Mouse (Mus musculus): ENCODE measurements around the gene Erbb2. TPM values are rescaled to one million over a fixed set of nuclear protein-coding genes. Genes with fewer than 3 reads are reported as not detected.

Gene Erbb2
- polyA plus RNA-seq (2012; ENCODE audit: insufficient read depth, low replicate concordance) = 0.04 TPM in 1 of 2 replicates, not detected in the other

DNA sequence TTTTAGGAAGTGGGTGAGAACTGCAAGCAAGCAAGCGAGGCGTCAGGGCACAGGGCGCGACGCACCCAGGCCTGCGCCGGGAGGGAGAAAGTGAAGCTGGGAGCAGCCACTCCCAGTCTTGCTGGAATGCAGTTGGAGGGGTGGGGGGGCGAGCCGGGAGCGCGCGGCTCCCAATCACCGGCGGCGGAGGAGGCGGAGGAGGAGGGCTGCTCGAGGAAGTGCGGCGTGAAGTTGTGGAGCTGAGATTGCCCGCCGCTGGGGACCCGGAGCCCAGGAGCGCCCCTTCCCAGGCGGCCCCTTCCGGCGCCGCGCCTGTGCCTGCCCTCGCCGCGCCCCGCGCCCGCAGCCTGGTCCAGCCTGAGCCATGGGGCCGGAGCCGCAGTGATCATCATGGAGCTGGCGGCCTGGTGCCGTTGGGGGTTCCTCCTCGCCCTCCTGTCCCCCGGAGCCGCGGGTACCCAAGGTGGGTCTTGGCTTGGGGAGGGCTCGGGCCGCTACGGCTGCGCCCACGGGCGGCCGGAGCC lies at the start of gene Erbb2:
Gene Erbb2, plus strand, starts transcription at position 198 of the 524 bp plus-strand sequence.
- no peaks in the 10 kb centered on the region for H3K36me3 ChIP-seq (replicated peaks; ENCODE audit: low read length)
- H3K4me3 ChIP-seq (replicated peaks) = peak within 1 kb of the TSS; percentile 70
- peaks cover 23% of the 10 kb centered on the region for H3K4me1 ChIP-seq
- no peak for TF ChIP-seq FLI1 (IDR thresholded peaks at IDR 0.05; ENCODE audit: low read length)
- H3K27me3 ChIP-seq (replicated peaks) = peaks cover 91% of the 10 kb centered on the region
- no peaks in the 10 kb centered on the region for H3K9me3 ChIP-seq

DNA sequence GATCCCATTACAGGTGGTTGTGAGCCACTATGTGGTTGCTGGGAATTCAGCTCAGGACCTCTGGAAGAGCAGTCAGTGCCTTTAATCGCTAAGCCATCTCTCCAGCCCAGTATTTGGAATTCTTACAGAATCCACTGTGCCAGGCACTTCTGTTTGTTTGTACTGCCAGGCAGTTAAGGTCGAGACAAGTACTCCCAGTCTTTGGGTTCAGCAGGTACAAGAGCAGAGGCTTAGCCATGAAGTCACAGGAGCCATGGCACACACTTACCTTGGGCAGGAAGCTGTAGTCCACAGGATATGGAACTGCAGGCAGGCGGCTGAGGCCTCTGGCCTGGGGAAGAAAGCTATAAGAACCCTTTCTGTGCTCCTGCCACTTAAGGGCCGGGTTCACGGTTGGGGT lies 48.5 kb upstream of the Erbb2 start:
- H3K9me3 ChIP-seq = no peaks in the 10 kb centered on the region
- no peaks in the 10 kb centered on the region for H3K27me3 ChIP-seq (replicated peaks)
- peaks cover 71% of the 10 kb centered on the region for H3K4me1 ChIP-seq
- peaks cover 50% of the 10 kb centered on the region for H3K36me3 ChIP-seq (replicated peaks; ENCODE audit: low read length)
- H3K4me3 ChIP-seq (replicated peaks) = no peak overlapping the region
- TF ChIP-seq FLI1 (IDR thresholded peaks at IDR 0.05; ENCODE audit: low read length) (no peak), GATA1 (IDR thresholded peaks at IDR 0.05; ENCODE audit: borderline replicate concordance, low read length) (no peak)

DNA sequence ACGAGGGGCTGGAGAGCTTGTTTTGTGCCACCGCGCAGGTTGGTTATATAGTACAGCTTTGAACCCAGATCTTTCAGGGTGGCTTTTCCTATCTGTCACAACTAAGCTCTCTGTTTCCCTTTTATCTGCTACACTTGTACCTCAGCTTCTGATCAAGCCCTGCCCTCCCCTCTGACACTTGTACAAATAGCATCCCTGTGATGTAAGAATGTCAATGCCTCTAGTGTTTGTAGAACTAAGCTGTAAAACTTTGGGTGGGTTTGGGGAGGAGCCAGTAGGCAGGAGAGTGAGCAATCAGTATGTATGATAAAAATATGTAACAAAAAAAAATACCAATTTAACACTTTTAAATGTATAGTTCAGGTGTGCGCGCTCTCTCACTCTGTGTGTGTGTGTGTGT lies 47.9 kb upstream of the Erbb2 start:
- H3K27me3 ChIP-seq (replicated peaks) = no peaks in the 10 kb centered on the region
- no peak overlapping the region for H3K4me3 ChIP-seq (replicated peaks)
- H3K36me3 ChIP-seq (replicated peaks; ENCODE audit: low read length) = peaks cover 48% of the 10 kb centered on the region
- no peaks in the 10 kb centered on the region for H3K9me3 ChIP-seq
- H3K4me1 ChIP-seq = peaks cover 65% of the 10 kb centered on the region
- TF ChIP-seq GATA1 (IDR thresholded peaks at IDR 0.05; ENCODE audit: borderline replicate concordance, low read length) (no peak), FLI1 (IDR thresholded peaks at IDR 0.05; ENCODE audit: low read length) (no peak)

DNA sequence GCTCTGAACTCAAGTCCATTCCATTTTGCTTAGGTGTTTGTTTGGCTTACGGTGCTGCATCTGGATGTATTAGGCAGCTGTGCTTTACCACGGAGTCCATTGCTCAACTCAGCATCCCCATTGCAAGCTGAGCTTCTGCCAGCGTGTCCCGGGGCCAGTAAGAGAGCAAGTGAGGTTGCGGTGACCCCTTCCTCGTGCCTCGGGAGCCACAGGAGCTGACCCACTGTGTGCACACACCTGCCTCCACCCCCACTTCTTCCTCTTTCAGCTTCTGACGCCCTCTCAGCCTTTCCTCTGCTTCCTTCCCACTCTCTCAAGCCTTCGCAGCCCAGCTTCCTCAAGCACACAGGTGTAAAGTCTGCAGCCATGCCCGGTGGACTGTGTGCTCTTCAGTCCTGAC lies 46.0 kb upstream of the Erbb2 start:
- TF ChIP-seq FLI1 (IDR thresholded peaks at IDR 0.05; ENCODE audit: low read length) (no peak), GATA1 (IDR thresholded peaks at IDR 0.05; ENCODE audit: borderline replicate concordance, low read length) (no peak)
- Histone ChIP-seq H3K27me3 (replicated peaks) (no peaks in the 10 kb centered on the region), H3K9me3 (no peaks in the 10 kb centered on the region), H3K4me1 (peaks cover 53% of the 10 kb centered on the region), H3K36me3 (replicated peaks; ENCODE audit: low read length) (peaks cover 48% of the 10 kb centered on the region), H3K4me3 (replicated peaks) (peak overlapping the region; percentile 5)

- TF ChIP-seq GATA1 (IDR thresholded peaks at IDR 0.05; ENCODE audit: borderline replicate concordance, low read length) (no peak), FLI1 (IDR thresholded peaks at IDR 0.05; ENCODE audit: low read length) (no peak)
- Histone ChIP-seq H3K36me3 (replicated peaks; ENCODE audit: low read length) (peaks cover 47% of the 10 kb centered on the region), H3K4me3 (replicated peaks) (no peak overlapping the region), H3K9me3 (no peaks in the 10 kb centered on the region), H3K27me3 (replicated peaks) (no peaks in the 10 kb centered on the region), H3K4me1 (peaks cover 47% of the 10 kb centered on the region)
Measured at GRCm38 (mm10) chr11:98367171-98367862, 45.0 kb upstream of the Erbb2 start.

- Histone ChIP-seq H3K4me1 (peaks cover 42% of the 10 kb centered on the region), H3K36me3 (replicated peaks; ENCODE audit: low read length) (peaks cover 49% of the 10 kb centered on the region), H3K4me3 (replicated peaks) (no peak overlapping the region), H3K27me3 (replicated peaks) (no peaks in the 10 kb centered on the region), H3K9me3 (no peaks in the 10 kb centered on the region)
- TF ChIP-seq FLI1 (IDR thresholded peaks at IDR 0.05; ENCODE audit: low read length) (no peak), GATA1 (IDR thresholded peaks at IDR 0.05; ENCODE audit: borderline replicate concordance, low read length) (no peak)
Measured at GRCm38 (mm10) chr11:98367863-98368186, 44.4 kb upstream of the Erbb2 start.

DNA sequence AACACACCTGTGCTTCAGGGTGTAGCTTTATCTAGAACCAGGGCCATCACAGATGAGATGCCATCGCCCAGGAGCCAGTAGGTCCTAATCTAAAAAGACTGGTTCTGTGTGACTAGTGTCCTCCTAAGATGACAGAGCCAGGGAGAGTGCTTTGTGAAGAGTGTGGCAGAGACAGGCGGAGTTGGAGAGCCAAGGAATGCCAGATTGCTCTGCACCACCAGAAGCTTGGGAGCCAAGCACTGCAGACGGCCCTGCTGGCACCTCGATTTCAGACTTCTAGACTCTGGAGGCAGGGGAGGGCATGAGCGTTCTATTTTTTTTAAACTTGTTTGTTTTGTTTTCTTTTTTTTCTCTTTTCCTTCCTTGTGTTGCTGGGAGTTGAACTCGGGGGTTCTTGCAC lies 42.9 kb upstream of the Erbb2 start:
- Histone ChIP-seq H3K4me1 (peaks cover 31% of the 10 kb centered on the region), H3K4me3 (replicated peaks) (no peak overlapping the region), H3K9me3 (no peaks in the 10 kb centered on the region), H3K27me3 (replicated peaks) (no peaks in the 10 kb centered on the region), H3K36me3 (replicated peaks; ENCODE audit: low read length) (peaks cover 51% of the 10 kb centered on the region)
- TF ChIP-seq GATA1 (IDR thresholded peaks at IDR 0.05; ENCODE audit: borderline replicate concordance, low read length) (no peak), FLI1 (IDR thresholded peaks at IDR 0.05; ENCODE audit: low read length) (no peak)

- TF ChIP-seq GATA1 (IDR thresholded peaks at IDR 0.05; ENCODE audit: borderline replicate concordance, low read length) = no peak
- no peak for TF ChIP-seq FLI1 (IDR thresholded peaks at IDR 0.05; ENCODE audit: low read length)
- Histone ChIP-seq H3K27me3 (replicated peaks) (no peaks in the 10 kb centered on the region), H3K4me1 (peaks cover 30% of the 10 kb centered on the region), H3K9me3 (no peaks in the 10 kb centered on the region), H3K4me3 (replicated peaks) (no peak overlapping the region), H3K36me3 (replicated peaks; ENCODE audit: low read length) (peaks cover 63% of the 10 kb centered on the region)
Measured at GRCm38 (mm10) chr11:98370588-98370987, 41.7 kb upstream of the Erbb2 start.

GRCm38 (mm10) chr11:98371556-98372240 lies 40.6 kb upstream of the Erbb2 start:
- no peak for TF ChIP-seq FLI1 (IDR thresholded peaks at IDR 0.05; ENCODE audit: low read length)
- no peak for TF ChIP-seq GATA1 (IDR thresholded peaks at IDR 0.05; ENCODE audit: borderline replicate concordance, low read length)
- H3K4me3 ChIP-seq (replicated peaks) = no peak overlapping the region
- no peaks in the 10 kb centered on the region for H3K27me3 ChIP-seq (replicated peaks)
- peaks cover 65% of the 10 kb centered on the region for H3K36me3 ChIP-seq (replicated peaks; ENCODE audit: low read length)
- no peaks in the 10 kb centered on the region for H3K9me3 ChIP-seq
- H3K4me1 ChIP-seq = peaks cover 21% of the 10 kb centered on the region

GRCm38 (mm10) chr11:98372406-98372805 lies 39.9 kb upstream of the Erbb2 start:
- no peaks in the 10 kb centered on the region for H3K9me3 ChIP-seq
- peaks cover 16% of the 10 kb centered on the region for H3K4me1 ChIP-seq
- no peak for TF ChIP-seq FLI1 (IDR thresholded peaks at IDR 0.05; ENCODE audit: low read length)
- TF ChIP-seq GATA1 (IDR thresholded peaks at IDR 0.05; ENCODE audit: borderline replicate concordance, low read length) = no peak
- no peak overlapping the region for H3K4me3 ChIP-seq (replicated peaks)
- peaks cover 68% of the 10 kb centered on the region for H3K36me3 ChIP-seq (replicated peaks; ENCODE audit: low read length)
- H3K27me3 ChIP-seq (replicated peaks) = no peaks in the 10 kb centered on the region
